Mouse (Mus musculus): ENCODE measurements around the gene Abhd16b.

The Abhd16b gene

DNA sequence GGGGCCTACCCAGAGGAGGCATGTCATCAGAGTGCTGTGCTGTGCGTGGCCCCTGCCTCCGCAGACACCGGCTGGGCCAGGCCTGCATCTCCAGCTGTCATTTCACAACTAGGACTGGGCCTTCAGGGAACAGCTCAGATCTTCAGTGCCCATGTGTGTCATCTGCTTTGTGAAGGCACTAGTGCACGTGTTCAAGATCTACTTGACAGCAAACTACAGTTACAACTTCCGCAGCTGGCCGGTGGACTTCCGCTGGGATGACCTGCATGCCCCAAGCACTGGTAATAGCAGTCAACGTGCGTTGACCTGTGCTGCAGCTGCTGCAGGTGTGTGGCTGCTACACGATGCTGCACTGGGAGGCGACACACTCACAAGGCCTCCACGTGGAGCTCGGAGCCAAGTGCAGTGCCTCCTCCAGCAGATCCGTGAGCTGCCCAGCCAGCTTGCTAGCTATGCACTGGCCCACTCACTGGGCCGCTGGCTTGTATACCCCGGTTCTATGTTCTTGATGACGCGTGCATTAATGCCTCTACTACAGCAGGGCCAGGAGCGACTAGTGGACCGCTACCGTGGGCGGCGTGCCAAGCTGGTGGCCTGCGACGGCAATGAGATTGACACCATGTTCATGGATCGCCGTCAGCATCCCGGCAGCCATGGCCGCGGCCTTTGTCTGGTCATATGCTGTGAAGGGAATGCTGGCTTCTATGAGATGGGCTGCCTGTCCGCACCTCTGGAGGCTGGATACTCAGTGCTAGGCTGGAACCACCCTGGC, at the start of gene Abhd16b:
Gene Abhd16b (plus strand): TSS at position 51 of the 772 bp plus-strand sequence.
- no peak for DNase-seq

GRCm38 (mm10) chr2:181452181-181452580, 40.8 kb upstream of the Abhd16b start:
- DNase-seq, result peak; percentile 52

- no peak for DNase-seq
Observed at GRCm38 (mm10) chr2:181453274-181453673, 39.7 kb upstream of the Abhd16b start.

- DNase-seq, result peak; percentile 30
Observed at GRCm38 (mm10) chr2:181455899-181456298, 37.1 kb upstream of the Abhd16b start.

DNA sequence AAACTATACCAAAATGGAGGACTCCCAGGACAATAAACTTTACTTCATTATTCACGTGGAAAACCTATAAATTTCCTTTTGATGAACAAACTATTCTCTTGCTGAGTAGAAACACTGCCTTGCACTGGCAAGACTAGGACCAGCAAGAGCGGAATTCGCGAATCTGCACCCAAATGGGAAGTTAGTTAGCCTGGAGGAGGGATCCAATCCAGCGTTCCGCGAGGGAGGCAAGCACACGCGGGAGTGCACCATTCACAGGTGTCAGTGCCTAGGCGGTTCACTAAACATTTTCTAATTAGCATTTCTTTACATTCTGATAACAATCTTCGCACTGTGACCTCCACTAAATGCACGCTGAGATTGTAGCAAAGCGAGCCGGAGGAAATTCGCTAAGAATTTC, 35.2 kb upstream of the Abhd16b start:
- DNase-seq, result no peak

DNA sequence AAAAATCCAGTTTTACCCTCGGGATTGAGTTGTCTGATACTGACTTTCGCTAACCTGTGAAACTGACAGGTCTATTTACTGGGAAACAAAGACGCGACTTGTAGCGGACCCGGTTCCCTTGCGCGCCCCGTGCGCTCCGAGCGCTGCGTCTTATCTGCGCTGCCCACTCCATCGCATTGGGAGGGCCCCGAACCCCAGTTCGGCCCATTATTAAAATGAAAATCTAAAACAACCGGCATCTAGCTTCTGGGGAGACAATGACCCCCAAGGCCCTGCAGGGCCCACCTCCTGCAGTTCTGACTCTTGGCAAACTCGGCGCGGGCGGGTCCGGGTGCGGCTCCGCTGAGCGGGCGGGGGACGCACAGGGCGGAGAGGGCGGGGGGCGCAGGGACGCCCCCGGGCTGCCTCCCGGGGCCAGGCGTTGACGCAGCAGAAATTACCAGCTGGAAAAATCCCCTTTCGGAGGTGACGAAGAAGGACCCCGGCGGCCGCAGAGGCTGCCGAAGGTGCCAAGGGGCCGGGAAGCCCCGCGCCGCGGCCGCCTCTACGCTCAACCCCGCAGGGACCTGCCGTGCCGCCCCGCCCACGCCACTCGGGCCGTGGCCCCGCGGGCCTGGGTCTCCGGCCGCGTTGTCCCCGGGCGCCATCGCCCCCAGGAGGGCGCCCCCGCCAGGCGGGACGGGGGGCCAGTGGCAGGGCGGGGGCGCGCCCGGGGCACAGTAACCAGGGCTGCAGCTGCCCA, 34.4 kb upstream of the Abhd16b start:
- peak; percentile 59 for DNase-seq

DNA sequence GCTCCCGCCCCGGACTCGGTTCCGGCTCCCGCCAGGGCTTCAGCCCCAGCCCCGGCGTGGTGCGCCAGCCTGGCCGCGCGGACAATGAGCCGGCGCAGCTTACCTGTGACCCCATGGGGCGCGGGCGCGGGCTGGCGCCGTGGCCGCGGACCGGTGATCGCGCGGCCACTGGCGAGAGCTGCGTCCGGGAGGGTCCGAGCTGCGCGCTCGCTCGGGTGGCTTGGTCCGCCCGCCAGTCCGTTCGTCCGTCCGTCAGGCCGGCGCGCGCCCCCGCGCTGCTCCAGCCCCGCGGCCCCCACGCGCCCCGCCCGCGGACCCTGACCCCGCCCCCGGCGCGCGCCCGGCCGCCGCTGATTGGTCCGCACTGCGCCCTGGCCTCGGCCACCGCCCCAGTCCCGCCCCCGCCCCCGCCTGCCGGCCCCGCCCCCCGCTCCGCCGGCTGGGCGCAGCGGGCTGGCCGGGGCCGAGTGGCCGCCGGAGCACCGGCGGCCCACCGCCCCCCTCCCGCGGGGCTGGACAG, 33.8 kb upstream of the Abhd16b start, which contains the start of gene Zbtb46:
Gene Zbtb46 (minus strand): TSS at position 274 of the 520 bp plus-strand sequence.
- peak; percentile 86 for DNase-seq

DNA sequence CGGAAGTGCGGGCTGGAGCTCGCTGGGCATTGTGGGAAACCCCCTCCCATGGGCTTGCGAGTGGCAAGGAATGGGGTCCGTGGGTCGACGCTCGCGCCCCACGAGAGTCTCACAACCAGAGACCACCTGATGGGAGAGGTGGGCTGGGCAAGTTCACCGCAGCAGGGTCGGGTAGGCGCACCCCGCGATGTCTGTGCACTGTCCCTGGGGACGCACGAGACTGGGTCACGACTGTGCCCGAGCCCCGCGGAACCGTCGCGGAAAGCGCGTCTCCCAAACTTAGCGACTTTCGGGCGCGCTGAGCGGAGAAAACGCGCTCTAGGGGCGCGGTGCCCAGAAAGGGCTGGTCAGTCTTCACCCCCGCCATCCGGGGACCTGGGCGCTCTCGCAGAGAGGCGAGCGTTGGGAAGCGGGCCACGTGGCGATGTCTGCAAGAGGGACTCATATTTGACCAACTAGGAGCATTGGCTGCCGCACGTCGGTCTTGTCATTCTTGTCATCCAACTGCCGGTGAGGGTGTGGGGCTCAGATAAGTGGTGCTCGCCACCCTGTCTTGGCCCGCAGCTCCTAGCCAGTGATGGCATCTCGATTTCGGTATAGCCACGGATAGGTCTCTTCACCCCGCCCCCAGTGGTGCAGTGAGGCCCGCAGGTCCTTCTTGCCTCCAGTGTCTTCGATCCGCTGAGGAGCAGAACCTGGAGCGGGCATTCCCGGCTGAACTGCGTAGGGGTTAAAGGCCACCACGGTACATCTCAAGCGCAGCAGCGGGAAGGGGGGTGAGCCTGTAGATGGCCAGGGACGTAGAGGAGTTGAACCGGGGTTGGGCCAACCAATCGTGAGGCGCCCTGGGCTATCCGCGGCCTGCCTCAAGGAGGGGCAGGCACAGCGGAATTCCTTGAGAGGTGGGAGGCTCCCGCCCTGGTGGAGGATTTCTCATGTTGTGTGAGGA, 33.1 kb upstream of the Abhd16b start:
- peak; percentile 73 for DNase-seq

DNA sequence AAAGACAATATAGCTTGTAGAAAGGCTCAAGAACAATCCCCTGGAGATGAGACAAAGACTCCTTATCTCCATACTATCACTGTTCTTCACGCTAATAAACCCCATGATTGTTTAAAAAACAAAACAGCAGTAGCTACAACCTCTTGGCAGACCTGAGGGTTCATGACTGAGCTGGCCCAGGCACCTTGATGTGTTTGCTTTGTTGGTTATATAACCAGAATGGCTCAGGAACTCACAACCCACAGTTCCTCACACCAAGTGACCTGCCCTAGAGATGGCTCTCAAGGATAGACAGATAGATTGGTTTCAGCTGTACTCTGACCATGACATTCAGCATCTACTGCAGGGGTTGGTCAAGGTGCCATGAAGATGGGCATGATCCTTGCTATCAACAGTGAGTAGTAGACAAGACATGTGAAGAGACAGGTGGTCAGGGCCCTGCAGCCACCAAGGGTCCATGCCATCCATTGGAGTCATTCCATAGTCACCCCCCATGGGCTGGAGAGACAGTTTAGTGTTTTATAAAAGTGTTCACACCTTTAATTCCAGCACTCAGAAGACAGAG, 31.4 kb upstream of the Abhd16b start:
- DNase-seq, result no peak

GRCm38 (mm10) chr2:181462604-181463003, 30.4 kb upstream of the Abhd16b start:
- DNase-seq, result no peak

GRCm38 (mm10) chr2:181463008-181463738, 29.8 kb upstream of the Abhd16b start:
- peak; percentile 95 for DNase-seq

GRCm38 (mm10) chr2:181465423-181465822, 27.6 kb upstream of the Abhd16b start:
- DNase-seq, result no peak

GRCm38 (mm10) chr2:181470285-181470684, 22.7 kb upstream of the Abhd16b start:
- no peak for DNase-seq

DNA sequence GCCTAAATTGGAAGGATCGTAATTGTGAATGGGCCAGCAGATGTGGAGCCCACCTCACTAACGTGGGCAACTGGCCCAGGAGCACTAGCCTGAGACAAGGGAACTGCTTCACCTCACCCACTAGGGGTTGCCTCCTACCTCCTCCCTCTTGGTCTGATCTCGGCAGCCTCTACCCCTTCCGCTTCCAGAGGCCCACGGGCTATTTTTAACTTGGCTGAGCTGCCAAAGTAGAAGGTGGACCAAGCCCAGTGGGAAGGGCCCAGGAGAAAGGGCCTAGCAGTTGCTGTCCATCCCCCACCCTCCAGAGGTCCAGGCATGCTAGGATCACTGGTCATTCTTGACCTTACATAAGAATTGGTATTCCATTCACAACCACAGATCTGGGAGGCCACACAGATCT, 21.8 kb upstream of the Abhd16b start:
- DNase-seq, result no peak

DNA sequence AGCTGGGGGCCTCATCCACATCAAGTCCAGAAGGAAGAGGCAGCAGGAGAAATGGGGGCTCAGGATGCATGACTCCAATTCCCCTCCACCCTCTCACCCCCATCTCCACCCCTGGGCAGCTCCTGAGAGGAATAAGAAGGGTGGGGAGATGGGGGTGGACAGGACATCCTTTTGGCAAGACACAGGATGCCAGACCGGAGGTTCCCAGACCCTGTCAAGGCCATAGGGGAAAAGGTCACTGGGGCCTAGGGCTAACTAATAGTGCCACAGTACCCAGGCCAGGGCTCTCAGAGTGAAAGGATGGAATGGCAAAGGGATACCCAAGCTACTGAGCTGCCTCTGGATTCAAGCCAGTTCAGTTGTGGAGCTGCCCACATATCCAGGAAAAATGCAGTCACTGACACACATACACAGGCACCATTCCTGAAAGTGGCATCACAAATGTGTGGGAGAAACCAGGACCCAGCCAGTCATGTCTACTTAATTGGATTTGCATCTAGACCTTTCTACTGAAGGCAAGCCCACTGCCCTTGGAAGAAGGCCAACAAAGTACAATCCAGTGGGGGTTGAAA, 20.7 kb upstream of the Abhd16b start:
- no peak for DNase-seq

DNA sequence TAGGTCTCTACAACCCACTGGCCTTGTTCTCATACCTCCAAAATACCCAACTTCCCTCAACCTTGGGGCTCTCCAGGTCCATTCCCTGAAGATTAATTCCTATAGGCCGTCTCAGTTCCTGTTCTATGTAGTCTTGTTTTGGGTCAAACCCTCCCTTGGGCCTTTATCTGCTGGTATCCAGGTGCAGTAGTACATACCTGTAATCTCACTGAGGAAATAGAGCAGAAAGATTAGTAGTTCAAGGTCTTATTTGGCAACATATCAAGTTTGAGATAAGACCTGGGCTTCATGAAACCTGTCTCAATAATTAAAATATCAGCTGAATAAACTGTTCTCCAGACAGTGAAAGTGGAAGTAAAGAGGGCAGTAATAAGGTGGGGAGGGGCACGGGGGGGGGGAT, 9.9 kb upstream of the Abhd16b start:
- no peak for DNase-seq

DNA sequence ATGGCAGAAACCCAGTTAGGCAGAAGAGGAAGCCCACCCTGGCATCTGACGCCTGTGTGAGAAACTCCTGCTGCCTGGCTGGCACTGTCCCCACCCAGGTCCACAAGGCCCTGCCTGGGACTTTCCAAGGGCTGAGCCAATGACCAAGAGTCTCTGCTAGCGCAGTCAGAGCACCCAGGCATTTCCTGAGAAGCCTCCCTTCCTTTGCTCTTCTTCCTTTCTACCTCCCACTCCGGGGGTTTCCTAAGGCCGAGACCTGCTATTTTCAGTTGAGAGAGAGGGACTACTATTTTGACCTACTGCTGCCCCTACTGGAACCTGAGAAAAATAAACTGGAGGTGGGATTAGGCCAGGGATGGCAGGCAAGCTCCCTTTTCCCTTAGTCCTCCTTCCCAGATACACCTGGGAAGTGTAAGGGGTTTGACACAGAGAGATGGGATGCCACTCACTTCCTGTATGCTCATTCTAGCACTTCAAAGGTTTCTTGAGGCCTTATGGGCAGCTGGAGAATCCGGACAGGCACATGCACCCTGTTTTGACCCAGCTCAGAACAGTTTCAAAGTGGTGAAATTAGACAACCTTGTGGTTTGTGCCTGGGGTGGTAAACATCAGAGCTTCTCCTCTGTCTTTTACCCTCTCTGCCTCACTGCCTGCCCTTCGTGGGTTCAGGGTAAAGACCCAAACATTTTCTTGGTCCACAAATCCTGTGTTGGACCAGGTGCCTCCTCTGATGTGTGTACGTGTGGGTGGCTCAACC, 9.3 kb upstream of the Abhd16b start:
- peak; percentile 59 for DNase-seq

GRCm38 (mm10) chr2:181484456-181485233, 8.4 kb upstream of the Abhd16b start:
- DNase-seq, result no peak

- DNase-seq, result no peak
Observed at GRCm38 (mm10) chr2:181485741-181486140, 7.3 kb upstream of the Abhd16b start.

Measured in cerebellum, adult 8-10 months (tissue).